Mouse (Mus musculus) E14TG2a.4 (cell line): ENCODE results near the gene Lactbl1.

Experiments
- H3K27me3 ChIP-seq: 2 replicates; pipeline ENCODE4 v1.6.1; 2014; ENCODE audit warnings: low read length, control low read depth; ENCODE audit not compliant: insufficient read depth
- H3K36me3 ChIP-seq: 2 replicates; pipeline ENCODE4 v1.6.1; 2014; ENCODE audit warnings: low read length, control low read depth; ENCODE audit not compliant: insufficient read depth
- H3K4me1 ChIP-seq: replicated peaks from 2 replicates; pipeline ENCODE4 v1.6.1; 2014; ENCODE audit warnings: low read depth, low read length, control low read depth
- H3K4me3 ChIP-seq: replicated peaks from 2 replicates; pipeline ENCODE4 v1.5.1; 2014; ENCODE audit warnings: mild to moderate bottlenecking, low read length
- H3K9me3 ChIP-seq: 2 replicates; pipeline ENCODE4 v1.6.1; 2014; ENCODE audit warnings: low read length, control low read depth
- CTCF ChIP-seq: conservative IDR thresholded peaks from 2 replicates; pipeline ENCODE4 v1.5.1; 2014; ENCODE audit warnings: low read length
- NANOG ChIP-seq: IDR thresholded peaks from 2 replicates; pipeline ENCODE4 v1.6.1; 2014; ENCODE audit warnings: borderline replicate concordance, low read length, mixed read lengths
- POU5F1 ChIP-seq: IDR thresholded peaks from 2 replicates; pipeline ENCODE4 v1.6.1; 2014; ENCODE audit warnings: low read length, borderline replicate concordance

Lactbl1 gene

DNA sequence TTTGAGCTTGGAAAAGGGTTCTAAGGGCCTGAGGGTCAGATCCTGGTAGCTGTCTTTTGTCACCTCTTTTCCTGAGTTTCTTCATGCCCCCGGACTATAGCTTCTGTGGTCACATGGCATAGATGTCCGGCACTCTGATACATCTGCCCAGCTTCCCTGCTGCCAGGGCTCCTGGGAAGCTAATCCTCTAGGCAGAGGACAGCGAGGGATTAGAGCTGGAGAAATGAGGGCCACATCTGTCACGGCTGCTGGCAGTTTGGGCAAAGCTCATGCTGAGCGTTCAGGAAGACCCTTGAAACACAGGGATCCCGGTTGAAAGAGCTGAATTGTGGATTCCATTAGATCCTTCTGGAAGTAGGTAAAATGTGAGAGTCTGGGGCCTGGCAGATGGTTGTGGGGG, at the start of gene Lactbl1:
Gene Lactbl1, plus strand, starts transcription at position 234 of the 400 bp plus-strand sequence.
- H3K4me3 ChIP-seq: no peak within 1 kb of the TSS
- H3K36me3 ChIP-seq: no peaks in the 10 kb centered on the region
- TF ChIP-seq POU5F1 (no peak), NANOG (no peak), CTCF (no peak)
- peaks cover 40% of the 10 kb centered on the region for H3K4me1 ChIP-seq
- H3K27me3 ChIP-seq: peaks cover 10% of the 10 kb centered on the region
- no peaks in the 10 kb centered on the region for H3K9me3 ChIP-seq

DNA sequence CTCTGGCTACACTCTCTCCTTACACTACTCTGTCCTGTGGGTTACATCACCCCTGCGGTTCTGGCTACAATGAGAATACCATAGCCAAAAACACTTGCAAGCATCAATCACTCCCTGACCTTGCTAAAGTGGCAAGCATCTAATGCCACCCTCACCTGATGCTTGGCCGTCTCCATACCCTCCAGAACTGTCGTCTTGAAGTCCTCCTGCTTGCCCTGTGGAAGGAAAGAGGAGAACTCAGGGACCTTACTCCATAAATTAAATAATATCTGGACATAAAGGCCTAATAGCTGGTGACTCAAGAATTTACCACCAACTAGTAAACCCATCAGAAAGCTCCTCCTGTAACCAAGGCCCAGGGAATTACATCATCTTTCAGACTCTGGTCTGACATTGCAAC, 40.5 kb upstream of the Lactbl1 start:
- H3K9me3 ChIP-seq: no peaks in the 10 kb centered on the region
- no peak overlapping the region for H3K4me3 ChIP-seq
- no peaks in the 10 kb centered on the region for H3K27me3 ChIP-seq
- H3K4me1 ChIP-seq: peaks cover 58% of the 10 kb centered on the region
- no peak for TF ChIP-seq NANOG
- no peak for TF ChIP-seq CTCF
- no peak for TF ChIP-seq POU5F1
- H3K36me3 ChIP-seq: peaks cover 61% of the 10 kb centered on the region

DNA sequence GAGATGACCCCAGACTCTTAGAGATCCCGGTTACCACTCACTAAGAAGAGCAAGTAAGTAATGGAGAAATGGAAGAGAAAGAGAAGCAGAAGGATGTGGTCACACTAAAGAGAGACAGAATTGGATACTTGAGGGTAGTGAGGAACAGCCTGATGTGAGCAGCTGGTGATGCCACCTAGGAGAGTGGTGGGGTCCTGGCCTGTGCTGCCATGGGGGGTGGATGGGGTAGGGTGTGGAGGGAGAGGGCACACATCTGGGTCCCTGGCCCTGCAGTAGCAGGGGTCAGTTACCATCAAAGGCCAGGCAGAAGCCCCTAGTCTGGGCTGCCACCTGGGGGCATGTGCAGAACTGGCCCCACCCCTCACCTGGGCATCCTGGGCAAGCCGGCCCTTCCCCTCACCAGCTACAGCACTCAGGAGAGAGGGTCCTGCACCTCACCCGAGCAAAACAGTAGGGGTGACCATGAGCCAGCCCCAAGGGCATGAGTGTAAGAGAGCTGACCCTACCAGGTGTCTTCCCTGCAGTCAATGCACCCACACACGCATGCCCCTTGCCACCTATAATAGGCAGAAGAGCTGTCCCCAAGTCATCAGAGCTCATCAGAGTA, 35.1 kb upstream of the Lactbl1 start:
- H3K9me3 ChIP-seq: no peaks in the 10 kb centered on the region
- H3K36me3 ChIP-seq: peaks cover 78% of the 10 kb centered on the region
- H3K4me3 ChIP-seq: peak overlapping the region; percentile 5; the same call in 1 of the 2 replicates
- peaks cover 78% of the 10 kb centered on the region for H3K4me1 ChIP-seq
- H3K27me3 ChIP-seq: no peaks in the 10 kb centered on the region
- TF ChIP-seq CTCF: no peak

DNA sequence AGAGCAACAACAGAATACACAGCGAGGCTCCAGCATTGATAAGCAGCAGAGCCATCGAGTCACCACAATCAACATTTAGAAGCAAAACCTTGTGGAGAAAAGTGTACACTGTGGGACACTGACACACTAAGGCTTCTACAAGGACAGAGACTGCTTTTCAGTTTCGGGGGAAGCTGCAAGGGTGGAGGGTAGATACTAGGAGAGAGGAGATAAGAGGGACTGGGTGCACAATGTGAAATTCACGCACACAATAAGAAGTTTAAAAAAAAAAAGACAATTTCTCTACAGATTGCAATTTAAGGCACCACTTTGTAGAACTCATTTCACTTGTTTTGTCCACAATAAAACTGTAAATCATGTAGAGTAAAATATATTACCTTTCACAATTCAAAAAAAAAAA, 34.4 kb upstream of the Lactbl1 start:
- Histone ChIP-seq H3K9me3 (no peaks in the 10 kb centered on the region), H3K36me3 (peaks cover 81% of the 10 kb centered on the region), H3K27me3 (no peaks in the 10 kb centered on the region), H3K4me1 (peaks cover 84% of the 10 kb centered on the region), H3K4me3 (peak overlapping the region; percentile 5; the same call in 1 of the 2 replicates)
- TF ChIP-seq CTCF: no peak
- no peak for TF ChIP-seq POU5F1
- no peak for TF ChIP-seq NANOG

DNA sequence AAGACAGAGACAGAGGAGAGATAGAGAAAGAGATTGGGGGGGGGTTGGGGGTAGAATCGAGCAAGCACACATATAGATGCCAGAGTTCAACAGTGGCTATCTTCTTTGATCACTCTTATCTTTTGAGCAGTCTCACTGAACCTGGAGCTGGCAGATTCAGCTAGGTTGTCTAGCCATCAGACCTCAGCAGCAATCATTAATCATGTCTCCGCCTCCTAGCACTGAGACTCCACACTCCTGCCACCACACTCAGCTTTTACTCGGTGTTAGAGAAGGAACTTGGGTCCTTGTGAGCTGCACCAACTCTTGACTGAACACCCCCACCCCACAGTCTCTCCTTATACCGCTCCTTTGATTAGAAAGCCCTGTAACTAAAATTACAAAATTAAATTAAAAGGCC, 30.3 kb upstream of the Lactbl1 start:
- Histone ChIP-seq H3K4me1 (peaks cover 90% of the 10 kb centered on the region), H3K36me3 (peaks cover 62% of the 10 kb centered on the region), H3K27me3 (no peaks in the 10 kb centered on the region), H3K4me3 (no peak overlapping the region), H3K9me3 (no peaks in the 10 kb centered on the region)
- no peak for TF ChIP-seq POU5F1

DNA sequence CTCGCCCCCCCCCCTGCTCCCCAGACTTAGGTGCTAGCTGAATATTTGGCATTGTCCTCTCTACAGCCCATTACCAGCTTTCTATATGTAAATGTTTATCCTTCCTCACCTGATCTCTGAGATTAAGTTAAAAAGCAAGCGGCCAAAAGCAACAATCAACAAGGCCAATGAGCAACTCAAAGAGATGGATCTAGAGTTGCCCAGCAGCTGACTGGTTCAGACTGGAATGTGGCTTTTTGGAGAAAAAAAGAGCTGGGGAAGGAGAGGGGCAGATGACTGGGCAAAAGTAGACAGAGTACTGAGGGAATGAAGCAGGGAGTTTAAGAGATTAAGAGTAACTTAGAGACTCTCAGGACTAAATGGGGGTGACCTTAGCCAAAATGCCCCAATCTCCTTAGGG, 28.4 kb upstream of the Lactbl1 start:
- TF ChIP-seq NANOG: peak; percentile 81; the same call in 1 of the 2 replicates
- no peak for TF ChIP-seq POU5F1
- no peak for TF ChIP-seq CTCF
- Histone ChIP-seq H3K27me3 (no peaks in the 10 kb centered on the region), H3K9me3 (no peaks in the 10 kb centered on the region), H3K4me1 (peaks cover 94% of the 10 kb centered on the region), H3K4me3 (peak overlapping the region; percentile 8; the same call in 1 of the 2 replicates), H3K36me3 (peaks cover 54% of the 10 kb centered on the region)

DNA sequence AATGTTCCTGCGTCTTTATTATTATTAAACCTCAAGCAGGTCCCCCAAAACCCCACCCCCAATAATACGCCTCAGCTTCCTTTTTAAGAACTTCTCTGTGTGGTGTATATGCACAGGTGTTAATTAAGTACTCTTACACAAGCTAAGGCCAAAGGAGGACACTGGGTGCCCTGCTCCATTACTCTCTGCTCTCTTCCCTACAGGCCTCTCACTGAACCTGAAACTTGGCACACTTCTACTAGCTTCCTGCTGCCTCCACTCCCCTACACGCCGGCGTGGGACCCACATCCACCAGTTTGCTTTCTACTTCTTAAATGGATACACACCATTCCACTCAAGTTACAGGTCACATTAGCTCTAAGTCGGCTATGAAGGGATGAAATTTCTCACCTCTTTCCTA, 27.2 kb upstream of the Lactbl1 start:
- peaks cover 42% of the 10 kb centered on the region for H3K36me3 ChIP-seq
- H3K4me3 ChIP-seq: peak overlapping the region; percentile 8; the same call in 1 of the 2 replicates
- no peaks in the 10 kb centered on the region for H3K27me3 ChIP-seq
- no peaks in the 10 kb centered on the region for H3K9me3 ChIP-seq
- no peak for TF ChIP-seq POU5F1
- TF ChIP-seq CTCF: no peak
- no peak for TF ChIP-seq NANOG
- H3K4me1 ChIP-seq: peaks cover 91% of the 10 kb centered on the region

DNA sequence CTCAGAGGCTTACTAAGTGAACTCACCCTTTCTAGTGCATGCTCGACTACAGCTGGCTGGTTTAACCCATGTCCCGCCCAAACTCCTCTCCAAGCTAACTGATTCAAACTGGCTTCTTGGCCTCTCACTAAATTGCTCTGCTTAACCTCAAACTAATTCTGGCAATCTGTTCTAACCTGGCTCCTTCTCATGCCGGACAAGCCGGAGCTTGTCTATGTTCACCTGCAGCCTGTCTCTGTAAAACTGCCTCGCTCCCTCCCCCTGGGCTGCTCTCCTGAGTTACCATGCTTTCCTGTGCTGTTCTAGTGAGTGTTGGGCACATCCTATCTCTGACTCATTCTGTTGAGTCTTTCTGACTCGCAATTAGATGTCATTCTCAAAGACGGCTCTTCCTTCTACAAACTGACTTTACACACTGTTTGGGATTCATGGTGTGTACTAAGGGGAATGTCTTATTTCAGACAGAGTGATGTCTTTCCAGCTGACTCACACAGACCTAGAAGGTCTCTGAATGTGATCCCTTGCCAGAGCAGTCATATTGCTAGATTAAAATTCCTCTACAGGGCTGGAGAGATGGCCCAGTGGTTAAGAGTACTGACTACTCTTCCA, 24.0 kb upstream of the Lactbl1 start:
- H3K36me3 ChIP-seq: peaks cover 16% of the 10 kb centered on the region
- no peaks in the 10 kb centered on the region for H3K9me3 ChIP-seq
- H3K4me3 ChIP-seq: peak overlapping the region; percentile 59
- peaks cover 80% of the 10 kb centered on the region for H3K4me1 ChIP-seq
- H3K27me3 ChIP-seq: no peaks in the 10 kb centered on the region
- TF ChIP-seq NANOG (no peak), POU5F1 (no peak), CTCF (no peak)

DNA sequence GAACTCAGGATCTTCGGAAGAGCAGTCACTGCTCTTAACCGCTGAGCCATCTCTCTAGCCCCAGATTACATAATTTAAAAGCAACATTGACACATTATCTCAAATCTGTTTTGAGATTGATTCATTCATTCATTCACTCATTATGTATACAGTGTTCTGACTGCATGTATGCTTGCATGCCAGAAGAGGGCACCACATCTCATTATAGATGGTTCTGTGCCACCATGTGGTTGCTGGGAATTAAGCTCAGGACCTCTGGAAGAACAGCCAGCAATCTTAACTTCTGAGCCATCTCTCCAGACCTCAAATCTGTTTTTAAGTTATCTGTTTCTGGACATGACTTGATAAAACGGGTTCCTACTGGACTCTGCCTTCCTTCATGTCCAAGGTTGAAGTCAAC, 22.6 kb upstream of the Lactbl1 start:
- Histone ChIP-seq H3K27me3 (no peaks in the 10 kb centered on the region), H3K36me3 (peaks cover 4% of the 10 kb centered on the region; the same call in 1 of the 2 replicates), H3K9me3 (no peaks in the 10 kb centered on the region), H3K4me1 (peaks cover 68% of the 10 kb centered on the region), H3K4me3 (peak overlapping the region; percentile 95; the same call in 1 of the 2 replicates)
- TF ChIP-seq NANOG (no peak), CTCF (peak; percentile 29), POU5F1 (no peak)
